Mouse (Mus musculus) gonadal fat pad, adult 2 months (tissue): ENCODE measurements around the gene Zfp109. TPM values are rescaled to one million over a fixed set of nuclear protein-coding genes. Genes with fewer than 3 reads are reported as not detected.

Experiments used
- DNase-seq: peaks from one replicate; pipeline ENCODE4 v3.0.0-alpha.2; 2012; ENCODE audit warnings: low read depth
- polyA plus RNA-seq: library from polyadenylated mRNA; depleted of rRNA; stranded (reverse); fragments of >200 nt; gene quantifications from 2 replicates; pipeline ENCODE4 v1.2.3, GENCODE M21; 2012; rRNA removed

Zfp109 gene
- polyA plus RNA-seq, 1 experiment, result 1.6 TPM

DNA sequence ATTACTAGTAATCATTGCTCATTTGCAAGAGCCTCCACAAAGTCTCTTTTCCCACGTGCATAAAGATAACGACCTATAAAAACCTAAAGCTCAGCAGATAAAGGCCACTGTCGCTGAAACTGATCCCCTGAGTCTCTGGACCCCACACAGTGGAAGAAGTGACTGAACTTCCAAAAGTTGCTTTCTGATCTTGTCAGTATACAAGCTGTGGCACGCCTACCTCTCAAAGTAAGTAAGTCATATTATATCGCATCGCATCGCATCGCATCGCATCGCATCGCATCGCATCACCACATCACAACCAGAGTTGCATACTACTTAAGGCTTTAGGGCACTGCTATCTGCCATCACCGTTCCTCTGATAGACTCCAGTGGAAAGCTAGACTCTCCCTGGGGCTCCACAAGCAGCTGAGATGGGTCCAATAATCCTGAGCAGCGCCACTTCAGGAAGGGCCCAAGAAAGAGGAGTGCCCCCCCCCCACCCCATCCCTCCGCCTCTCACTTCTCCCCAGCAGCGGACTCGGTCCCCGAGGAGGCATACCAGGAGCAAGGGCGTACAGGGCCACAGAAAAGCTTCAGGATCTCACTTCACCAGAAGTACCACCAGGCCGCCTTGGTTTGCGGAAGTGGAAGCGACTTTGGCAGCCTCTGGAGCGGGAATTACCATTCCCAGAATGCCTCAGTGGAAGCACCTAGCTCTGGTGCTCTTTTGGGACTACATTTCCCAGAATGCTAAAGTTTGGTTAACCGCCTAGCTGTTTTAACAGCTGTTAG lies 29.7 kb downstream of the Zfp109 start:
- peak; percentile 37 for DNase-seq

DNA sequence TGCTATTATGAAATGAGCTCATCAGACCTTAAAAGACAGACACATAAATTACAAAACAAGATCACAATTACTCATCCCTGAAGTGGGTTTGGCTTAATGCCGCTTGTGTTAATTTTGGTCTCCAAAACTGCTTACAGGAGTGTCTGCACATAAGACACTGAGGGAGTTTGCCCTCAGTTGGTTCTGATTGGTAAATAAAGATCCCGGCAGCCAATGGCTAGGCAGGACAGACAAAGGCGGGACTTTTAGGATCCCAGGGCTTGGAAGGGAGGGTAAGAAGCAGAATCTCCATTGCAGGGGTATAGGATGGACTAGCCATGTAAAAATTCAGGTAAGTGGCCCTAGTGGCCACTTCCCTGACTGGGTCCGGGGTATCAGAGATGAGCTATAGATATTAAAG lies 40.4 kb downstream of the Zfp109 start:
- DNase-seq, result no peak

DNA sequence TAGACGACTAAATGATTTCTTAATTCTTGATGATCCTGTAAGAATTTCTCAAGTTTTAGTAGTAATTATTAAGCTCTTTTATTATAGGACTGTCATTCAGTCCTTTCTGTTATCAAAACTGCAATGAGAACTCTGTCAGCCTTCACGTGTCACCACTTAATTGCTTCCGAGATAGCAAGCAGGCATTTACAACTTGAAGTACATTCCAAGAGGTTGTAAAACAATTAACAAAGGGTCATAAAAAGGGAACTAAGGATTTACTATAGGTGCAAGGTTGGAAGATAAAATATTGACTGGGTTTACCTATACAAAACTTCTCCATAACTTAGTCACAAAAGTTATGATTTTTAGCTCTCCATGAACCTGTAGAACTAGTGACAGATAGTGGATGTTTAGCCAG lies 44.2 kb downstream of the Zfp109 start:
- DNase-seq, result no peak

DNA sequence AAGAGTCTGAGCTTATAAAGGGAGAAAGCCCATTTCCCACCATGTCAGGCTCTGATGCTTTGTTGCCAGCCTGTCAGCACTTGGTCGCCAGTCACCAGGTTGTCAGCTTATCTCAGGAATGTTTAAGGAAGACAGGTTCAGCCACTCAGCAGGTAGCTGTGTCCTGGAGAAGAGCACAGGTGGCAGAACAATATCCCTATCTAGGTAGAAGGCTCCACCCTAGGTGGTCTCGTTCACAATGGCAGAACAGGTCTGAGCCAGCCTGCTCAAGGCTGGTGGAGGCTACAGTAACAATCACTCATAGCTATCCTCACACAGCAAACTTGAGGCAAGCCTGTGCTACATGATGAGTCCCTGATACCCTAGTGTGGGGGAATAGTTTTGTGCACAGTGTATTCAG lies 46.0 kb downstream of the Zfp109 start:
- no peak for DNase-seq

DNA sequence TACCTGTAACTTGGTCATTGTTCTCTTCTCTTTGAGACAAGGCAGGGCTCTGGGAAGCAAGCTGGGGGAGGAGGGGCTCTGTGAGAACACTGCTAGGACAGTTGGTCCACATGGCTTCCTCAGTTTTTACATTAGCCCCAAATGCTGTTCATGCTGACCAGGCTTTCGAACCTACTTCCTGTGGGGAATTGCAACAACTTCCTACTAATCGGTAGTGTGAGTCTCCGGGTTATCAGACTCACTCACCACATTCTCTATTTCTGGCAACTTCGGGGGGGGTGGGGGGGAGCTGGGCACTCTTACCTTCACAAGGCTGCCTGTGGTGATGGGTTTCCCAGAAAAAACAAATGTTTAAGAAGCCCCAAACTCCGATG lies 47.8 kb downstream of the Zfp109 start:
- no peak for DNase-seq

DNA sequence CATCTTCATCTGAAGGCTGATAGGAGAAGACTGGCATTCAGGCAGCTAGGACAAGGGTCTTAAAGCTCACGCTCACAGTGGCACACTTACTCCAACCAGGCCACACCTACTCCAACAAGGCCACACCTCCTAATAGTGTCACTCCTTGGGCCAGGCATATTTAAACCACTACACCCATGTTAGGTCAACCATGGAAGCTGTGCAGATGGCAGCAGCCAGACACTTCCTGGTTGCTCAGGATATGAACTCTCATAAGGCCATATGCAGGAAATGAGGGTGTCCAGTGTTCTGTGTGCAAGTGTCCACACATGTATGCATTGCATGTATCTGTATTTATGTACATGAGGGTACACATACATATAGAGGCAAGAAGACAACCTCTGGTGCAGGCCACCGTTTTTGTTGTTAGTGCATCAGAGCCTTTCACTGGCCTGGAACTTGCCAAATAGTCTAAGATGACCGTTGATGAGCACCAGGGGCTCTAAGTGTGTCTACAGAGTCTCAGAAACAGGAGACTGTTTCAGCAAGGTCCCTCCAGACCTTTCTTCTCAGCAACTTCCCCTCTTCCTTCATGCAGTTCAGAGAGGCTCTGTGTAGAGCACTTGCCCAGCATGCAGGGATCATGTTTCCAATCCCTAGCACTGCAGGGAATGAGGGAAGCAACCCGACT lies 48.3 kb downstream of the Zfp109 start:
- DNase-seq, result no peak

DNA sequence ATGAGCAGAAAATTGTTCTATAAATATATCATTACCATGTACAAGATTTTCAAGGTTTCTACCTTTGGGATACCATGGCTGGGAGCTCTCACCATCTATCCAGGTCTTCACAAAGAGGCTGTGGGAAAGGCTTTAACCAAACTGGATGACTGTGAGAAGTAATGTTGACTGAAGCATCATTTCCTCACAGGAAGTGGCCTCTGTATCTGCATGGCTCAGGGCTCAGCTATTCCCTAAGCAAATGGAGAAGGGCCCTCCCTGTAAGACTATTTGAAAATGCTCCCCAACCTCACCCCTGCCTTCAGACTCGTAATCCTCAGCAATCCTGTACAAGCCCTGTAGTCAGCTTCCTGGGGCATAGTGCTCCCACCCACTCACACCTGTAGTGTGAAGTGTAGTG lies 49.7 kb downstream of the Zfp109 start:
- no peak for DNase-seq

Other genes starting within 250 kb of the Zfp109 start
- not detected in 2 replicates for gene V1rd19, start 235.9 kb downstream of the Zfp109 start, polyA plus RNA-seq
- not detected in 2 replicates for gene Vmn1r183, start 184.3 kb downstream of the Zfp109 start, polyA plus RNA-seq
- 13.1 and 14.2 TPM in 2 replicates for gene Zfp180, start 155.6 kb downstream of the Zfp109 start, polyA plus RNA-seq
- gene Zfp112, start 125.2 kb downstream of the Zfp109 start, polyA plus RNA-seq, result 2.6 TPM in 2 replicates
- 6.0 and 6.7 TPM in 2 replicates for gene Zfp235, start 103.4 kb downstream of the Zfp109 start, polyA plus RNA-seq
- gene Zfp114, start 62.5 kb downstream of the Zfp109 start, polyA plus RNA-seq, result 0.18 and 0.27 TPM in 2 replicates
- gene Zfp111, start 26.1 kb downstream of the Zfp109 start, polyA plus RNA-seq, result 3.0 and 3.6 TPM in 2 replicates
- 1.8 and 1.9 TPM in 2 replicates for gene Zfp108, start 17.2 kb upstream of the Zfp109 start, polyA plus RNA-seq
- gene Zfp93, start 32.9 kb upstream of the Zfp109 start, polyA plus RNA-seq, result 2.4 and 3.2 TPM in 2 replicates
- gene Zfp61, start 63.7 kb upstream of the Zfp109 start, polyA plus RNA-seq, result 9.0 and 9.8 TPM in 2 replicates
- gene Zfp94, start 79.1 kb upstream of the Zfp109 start, polyA plus RNA-seq, result 7.2 and 7.4 TPM in 2 replicates
- gene Tescl, start 96.4 kb upstream of the Zfp109 start, polyA plus RNA-seq, result 1.5 and 8.3 TPM in 2 replicates
- gene Lypd5, start 111.6 kb upstream of the Zfp109 start, polyA plus RNA-seq, result 0.04 TPM in 1 of 2 replicates, not detected in the other
- gene Kcnn4, start 132.7 kb upstream of the Zfp109 start, polyA plus RNA-seq, result 7.3 and 10.2 TPM in 2 replicates
- 51.5 and 58.6 TPM in 2 replicates for gene Smg9, start 162.1 kb upstream of the Zfp109 start, polyA plus RNA-seq
- 7.9 and 10.0 TPM in 2 replicates for gene Irgc1, start 214.7 kb upstream of the Zfp109 start, polyA plus RNA-seq
- 7.1 and 11.3 TPM in 2 replicates for gene Plaur, start 224.9 kb upstream of the Zfp109 start, polyA plus RNA-seq
- gene Cadm4, start 244.5 kb upstream of the Zfp109 start, polyA plus RNA-seq, result 3.0 and 5.7 TPM in 2 replicates